Mouse (Mus musculus): Measurements from ENCODE around the gene Oasl1. TPM values are rescaled to one million over a fixed set of nuclear protein-coding genes. Genes with fewer than 3 reads are reported as not detected.
"Not testable (repeated sequence)": the region's sequence is repeated elsewhere in the genome, so short reads cannot be mapped to it uniquely, and the experiment has no call there.

Oasl1 gene
- polyA plus RNA-seq, 1 experiment from 2014 or later: 0.28 TPM

- H3K27ac ChIP-seq: no peak overlapping the region
- no peaks in the 10 kb centered on the region for H3K36me3 ChIP-seq
- H3K9ac ChIP-seq (replicated peaks): no peak overlapping the region
- H3K9me3 ChIP-seq: no peaks in the 10 kb centered on the region
- no peaks in the 10 kb centered on the region for H3K27me3 ChIP-seq
- H3K4me1 ChIP-seq (replicated peaks): 0 out of 2 replicates have a peak, but pooled peaks cover 6% of the 10 kb centered on the region
- no peak for ATAC-seq
- WGBS: 78% methylated on average over 7 of the region's 7 CpGs
- H3K4me2 ChIP-seq (replicated peaks): no peak overlapping the region
- no peak overlapping the region for H3K4me3 ChIP-seq (replicated peaks)
Observed at GRCm38 (mm10) chr5:114898857-114899256, 24.2 kb upstream of the Oasl1 start.

DNA sequence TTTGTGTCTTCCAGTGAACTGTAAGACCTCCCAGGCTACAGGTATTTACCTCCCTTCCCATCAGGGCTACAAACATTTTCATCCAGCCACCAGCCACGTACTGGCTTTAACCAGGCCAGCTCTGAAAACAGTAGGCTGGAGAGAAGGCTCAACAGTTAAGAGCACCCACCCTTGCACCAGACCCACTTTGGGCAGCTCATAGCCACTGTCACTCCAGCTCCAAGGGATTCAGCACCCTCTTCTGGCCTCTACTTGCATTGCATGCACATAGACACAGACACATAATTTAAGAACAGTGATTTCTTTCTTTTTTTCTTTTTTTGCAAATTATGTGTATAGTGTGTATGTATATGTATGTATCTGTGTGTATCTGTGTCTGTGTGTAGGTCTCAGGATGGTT is 20.6 kb upstream of the Oasl1 start:
- H3K27me3 ChIP-seq: no peaks in the 10 kb centered on the region
- H3K9me3 ChIP-seq: no peaks in the 10 kb centered on the region
- no peak for ATAC-seq
- 0 out of 2 replicates have a peak, but pooled peaks cover 2% of the 10 kb centered on the region for H3K4me1 ChIP-seq (replicated peaks)
- no peak overlapping the region for H3K4me3 ChIP-seq (replicated peaks)
- H3K36me3 ChIP-seq: no peaks in the 10 kb centered on the region
- WGBS: 22% methylated on average over 1 of the region's 1 CpGs
- H3K9ac ChIP-seq (replicated peaks): no peak overlapping the region
- H3K4me2 ChIP-seq (replicated peaks): no peak overlapping the region
- H3K27ac ChIP-seq: no peak overlapping the region

GRCm38 (mm10) chr5:114908598-114909305 is 14.3 kb upstream of the Oasl1 start:
- WGBS: 53% methylated on average over 13 of the region's 13 CpGs
- H3K4me1 ChIP-seq (replicated peaks): no peaks in the 10 kb centered on the region
- no peak for ATAC-seq

DNA sequence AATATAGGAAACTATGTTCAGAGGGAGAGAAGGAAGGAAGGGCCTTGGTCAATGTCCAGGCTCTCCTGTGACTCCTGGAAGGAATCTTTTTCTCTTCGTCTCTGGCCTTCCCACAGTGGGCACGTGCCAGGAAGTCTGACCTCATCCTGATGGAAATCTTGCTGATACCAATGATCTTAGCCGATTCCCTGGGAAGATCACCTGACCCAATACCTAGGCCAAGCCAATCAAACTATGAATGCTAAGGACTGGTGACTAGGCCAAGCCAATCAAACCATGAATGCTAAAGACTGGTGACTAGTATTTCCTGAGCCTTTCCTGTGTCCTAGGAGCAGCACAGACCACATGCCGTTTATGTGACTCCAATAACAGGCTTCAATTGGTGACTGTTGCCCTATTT is 9.4 kb upstream of the Oasl1 start:
- H3K4me3 ChIP-seq (replicated peaks): no peak overlapping the region
- H3K9me3 ChIP-seq: no peaks in the 10 kb centered on the region
- H3K27ac ChIP-seq: no peak overlapping the region
- H3K4me1 ChIP-seq (replicated peaks): no peaks in the 10 kb centered on the region
- WGBS: 83% methylated on average over 4 of the region's 4 CpGs
- H3K4me2 ChIP-seq (replicated peaks): no peak overlapping the region
- no peak overlapping the region for H3K9ac ChIP-seq (replicated peaks)
- no peak for ATAC-seq
- no peaks in the 10 kb centered on the region for H3K27me3 ChIP-seq
- no peaks in the 10 kb centered on the region for H3K36me3 ChIP-seq

More at GRCm38 (mm10) chr5:114908598-114909305, 14.3 kb upstream of the Oasl1 start:
- no peak overlapping the region for H3K4me3 ChIP-seq (replicated peaks)
- H3K27me3 ChIP-seq: no peaks in the 10 kb centered on the region
- no peak overlapping the region for H3K9ac ChIP-seq (replicated peaks)
- no peak overlapping the region for H3K27ac ChIP-seq
- H3K4me2 ChIP-seq (replicated peaks): no peak overlapping the region
- H3K36me3 ChIP-seq: no peaks in the 10 kb centered on the region
- no peaks in the 10 kb centered on the region for H3K9me3 ChIP-seq

DNA sequence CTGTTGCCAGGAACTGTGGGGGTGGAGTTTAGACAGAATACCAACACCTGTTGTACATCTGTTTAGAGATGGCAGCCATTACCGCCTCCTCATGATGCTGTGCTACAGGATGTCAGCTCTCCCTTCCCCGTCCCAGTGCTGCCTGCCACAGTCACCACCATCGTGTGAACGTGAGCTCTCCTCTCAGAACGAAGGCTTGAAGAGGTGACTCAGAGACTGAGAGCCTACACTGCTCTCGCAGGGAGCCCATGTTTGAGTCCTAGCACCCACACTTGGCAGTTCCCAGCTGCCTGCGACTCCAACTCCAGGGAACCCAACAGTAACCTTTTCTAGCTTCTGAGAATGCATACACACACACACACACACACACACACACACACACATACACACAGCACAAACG is 8.2 kb upstream of the Oasl1 start:
- no peaks in the 10 kb centered on the region for H3K36me3 ChIP-seq
- H3K4me2 ChIP-seq (replicated peaks): no peak overlapping the region
- ATAC-seq: no peak
- no peaks in the 10 kb centered on the region for H3K9me3 ChIP-seq
- WGBS: 73% methylated on average over 8 of the region's 8 CpGs
- no peak overlapping the region for H3K4me3 ChIP-seq (replicated peaks)
- H3K4me1 ChIP-seq (replicated peaks): no peaks in the 10 kb centered on the region
- H3K27me3 ChIP-seq: no peaks in the 10 kb centered on the region
- no peak overlapping the region for H3K9ac ChIP-seq (replicated peaks)
- H3K27ac ChIP-seq: no peak overlapping the region

DNA sequence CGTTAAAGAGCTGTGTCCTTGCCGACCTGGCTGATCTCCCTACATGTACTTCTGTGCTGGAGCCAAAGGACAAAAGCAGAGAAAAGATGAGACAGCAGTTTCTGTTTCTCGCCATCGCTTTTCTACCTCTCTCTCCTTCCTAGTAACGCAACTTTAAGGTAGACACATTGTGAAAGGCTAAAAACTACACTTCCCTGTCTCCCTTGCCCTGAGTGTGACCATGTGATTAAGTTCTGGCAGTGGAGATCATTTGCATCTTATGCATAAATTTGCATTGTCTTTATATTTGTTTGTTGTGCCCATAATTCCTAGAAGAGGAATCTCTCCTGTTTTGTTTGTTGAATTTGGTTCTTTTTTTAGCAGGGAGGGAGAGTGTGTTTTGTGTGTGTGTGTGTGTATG is 7.2 kb upstream of the Oasl1 start:
- WGBS: 75% methylated on average over 5 of the region's 5 CpGs
- Histone ChIP-seq H3K4me1 (replicated peaks) (no peaks in the 10 kb centered on the region), H3K27ac (no peak overlapping the region), H3K27me3 (no peaks in the 10 kb centered on the region), H3K4me2 (replicated peaks) (no peak overlapping the region), H3K9me3 (no peaks in the 10 kb centered on the region), H3K4me3 (replicated peaks) (no peak overlapping the region), H3K36me3 (no peaks in the 10 kb centered on the region), H3K9ac (replicated peaks) (no peak overlapping the region)
- ATAC-seq: no peak

- no peak overlapping the region for H3K27ac ChIP-seq
- no peak overlapping the region for H3K9ac ChIP-seq (replicated peaks)
- no peaks in the 10 kb centered on the region for H3K27me3 ChIP-seq
- no peaks in the 10 kb centered on the region for H3K36me3 ChIP-seq
- H3K4me3 ChIP-seq (replicated peaks): no peak overlapping the region
- no peak for ATAC-seq
- H3K4me1 ChIP-seq (replicated peaks): no peaks in the 10 kb centered on the region
- no peak overlapping the region for H3K4me2 ChIP-seq (replicated peaks)
- no peaks in the 10 kb centered on the region for H3K9me3 ChIP-seq
- 91% methylated on average over 4 of the region's 4 CpGs for WGBS
Observed at GRCm38 (mm10) chr5:114916777-114917176, 6.3 kb upstream of the Oasl1 start.

DNA sequence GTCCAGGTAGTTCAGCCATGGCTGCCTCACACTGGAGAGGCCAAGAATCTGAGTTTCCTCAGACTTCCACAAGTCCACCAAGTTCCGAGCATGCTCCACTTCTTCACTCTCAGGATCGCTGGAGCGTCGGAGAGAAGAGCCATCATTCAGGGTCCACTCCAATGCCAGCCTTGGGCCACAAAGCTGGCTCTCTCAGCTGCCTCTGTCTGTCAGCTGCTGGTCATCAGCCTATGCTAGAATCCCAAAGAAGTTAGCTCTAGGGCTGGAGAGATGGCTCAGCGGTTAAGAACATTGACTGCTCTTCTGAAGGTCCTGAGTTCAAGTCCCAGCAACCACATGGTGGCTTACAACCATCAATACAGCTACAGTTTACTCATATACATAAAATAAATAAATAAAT is 5.7 kb upstream of the Oasl1 start:
- not testable (repeated sequence) for H3K4me3 ChIP-seq (replicated peaks); H3K27me3 ChIP-seq; H3K9ac ChIP-seq (replicated peaks); H3K36me3 ChIP-seq; H3K4me2 ChIP-seq (replicated peaks); H3K4me1 ChIP-seq (replicated peaks); ATAC-seq; H3K9me3 ChIP-seq; H3K27ac ChIP-seq
- 95% methylated on average over 5 of the region's 5 CpGs for WGBS

- Histone ChIP-seq H3K9me3 (no peaks in the 10 kb centered on the region), H3K27ac (no peak overlapping the region), H3K4me1 (replicated peaks) (peaks cover 12% of the 10 kb centered on the region; the same call in 1 of the 2 replicates), H3K4me3 (replicated peaks) (no peak overlapping the region), H3K9ac (replicated peaks) (no peak overlapping the region), H3K4me2 (replicated peaks) (no peak overlapping the region), H3K36me3 (no peaks in the 10 kb centered on the region), H3K27me3 (no peaks in the 10 kb centered on the region)
- ATAC-seq: no peak
- WGBS: 80% methylated on average over 19 of the region's 19 CpGs
Observed at GRCm38 (mm10) chr5:114921551-114922365, 1.3 kb upstream of the Oasl1 start.

GRCm38 (mm10) chr5:114922366-114922731 is 691 bp upstream of the Oasl1 start:
- Histone ChIP-seq H3K4me2 (replicated peaks) (no peak overlapping the region), H3K4me3 (replicated peaks) (no peak overlapping the region), H3K36me3 (no peaks in the 10 kb centered on the region), H3K27ac (no peak overlapping the region), H3K27me3 (no peaks in the 10 kb centered on the region), H3K4me1 (replicated peaks) (peaks cover 12% of the 10 kb centered on the region; the same call in 1 of the 2 replicates), H3K9ac (replicated peaks) (no peak overlapping the region), H3K9me3 (no peaks in the 10 kb centered on the region)
- 63% methylated on average over 10 of the region's 10 CpGs for WGBS
- ATAC-seq: no peak; the same call in 1 of the 2 replicates

DNA sequence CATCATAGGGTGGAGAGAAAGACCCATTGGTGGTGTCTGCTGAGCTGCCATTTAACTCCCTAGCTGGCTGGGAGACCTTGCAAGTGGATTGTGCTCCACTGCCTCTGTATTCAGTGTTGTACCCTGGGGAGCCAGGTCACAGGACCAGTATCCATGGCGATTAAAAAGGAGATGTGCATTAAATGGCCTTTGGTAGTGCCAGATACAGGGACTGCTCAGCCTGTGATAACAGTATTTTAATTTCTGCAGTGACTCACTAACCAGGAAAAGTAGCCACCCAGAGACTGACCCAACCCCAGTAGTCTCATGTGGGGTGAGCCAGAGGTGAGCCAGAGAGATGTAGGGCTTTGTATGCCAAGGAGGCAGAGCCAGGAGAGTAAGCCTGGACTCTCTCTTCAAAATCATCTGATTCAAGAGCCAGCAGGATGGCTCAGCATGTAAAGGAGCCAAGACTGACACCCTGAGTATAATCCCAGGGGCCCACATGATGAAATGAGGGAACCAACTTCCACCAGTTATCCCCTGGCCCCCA is 3.2 kb downstream of the Oasl1 start:
- 42% methylated on average over 1 of the region's 1 CpGs for WGBS
- no peak overlapping the region for H3K4me2 ChIP-seq (replicated peaks)

DNA sequence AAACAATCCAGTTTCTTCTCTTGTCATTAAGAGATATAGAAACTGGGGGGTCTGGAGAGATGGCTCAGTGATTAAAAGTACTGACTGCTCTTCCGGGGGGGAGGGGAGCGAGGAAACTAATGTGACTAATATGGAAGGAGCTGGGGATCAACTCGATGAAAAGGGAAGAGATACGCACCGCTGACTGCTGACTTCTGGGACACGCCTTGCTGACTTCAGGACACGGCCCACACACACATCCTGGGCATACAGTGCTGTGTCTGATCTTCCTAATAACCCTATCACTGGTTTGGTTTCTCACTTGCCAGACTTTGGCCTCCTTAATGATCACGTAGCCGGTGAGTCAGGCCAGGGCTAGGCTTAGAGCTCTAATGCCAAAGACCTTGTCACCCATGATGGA is 3.7 kb downstream of the Oasl1 start:
- H3K4me3 ChIP-seq (replicated peaks): no peak overlapping the region
- H3K27me3 ChIP-seq: no peaks in the 10 kb centered on the region
- H3K27ac ChIP-seq: no peak overlapping the region
- peaks cover 12% of the 10 kb centered on the region; the same call in 1 of the 2 replicates for H3K4me1 ChIP-seq (replicated peaks)
- H3K4me2 ChIP-seq (replicated peaks): no peak overlapping the region
- H3K9ac ChIP-seq (replicated peaks): no peak overlapping the region
- H3K9me3 ChIP-seq: no peaks in the 10 kb centered on the region
- no peaks in the 10 kb centered on the region for H3K36me3 ChIP-seq
- no peak for ATAC-seq
- 62% methylated on average over 9 of the region's 9 CpGs for WGBS

More for the DNA sequence above, 3.2 kb downstream of the Oasl1 start:
- Histone ChIP-seq H3K4me1 (replicated peaks) (peaks cover 12% of the 10 kb centered on the region; the same call in 1 of the 2 replicates), H3K9me3 (no peaks in the 10 kb centered on the region), H3K4me3 (replicated peaks) (no peak overlapping the region), H3K36me3 (no peaks in the 10 kb centered on the region), H3K27me3 (no peaks in the 10 kb centered on the region), H3K27ac (no peak overlapping the region), H3K9ac (replicated peaks) (no peak overlapping the region)
- ATAC-seq: no peak

Measured in midbrain, embryonic 13.5 days (tissue).